In genomic region chr4:88236926-88237756, GRCm38 (mm10) we compare ENCODE assay signal across 17 mouse cellular contexts.
A peak's percentile ranks its signal among the peaks of the same experiment; 100 is the strongest.
DNase-seq lines count a peak whose midpoint lies in the region; ATAC-seq lines count a peak whose summit lies in the region.
"Had no signal": no experiment of that assay in that cellular context is flagged by ENCODE, and none has a peak within 500 bp of the region (broad histone marks: within the 10 kb centered on the region; RNA-seq: fewer than 3 reads in every experiment).

No protein-coding gene starts in this region.

- H3K27me3 ChIP-seq in neural tube, embryonic 12.5 days (replicated peaks): no peaks in the 10 kb centered on the region
- no peaks in the 10 kb centered on the region for H3K27me3 ChIP-seq in hindbrain, embryonic 14.5 days (ENCODE audit: control insufficient read depth, insufficient read depth, low read length)
- no peaks in the 10 kb centered on the region for H3K27me3 ChIP-seq in neural tube, embryonic 13.5 days
- H3K27me3 ChIP-seq: CH12.LX; embryonic facial prominence, embryonic 13.5 days; limb, embryonic 15.5 days had no signal

- H3K9me3 ChIP-seq in neural tube, embryonic 12.5 days: no peaks in the 10 kb centered on the region
- H3K9me3 ChIP-seq in hindbrain, embryonic 14.5 days (ENCODE audit: control insufficient read depth, low read length): no peaks in the 10 kb centered on the region
- no peaks in the 10 kb centered on the region for H3K9me3 ChIP-seq in neural tube, embryonic 13.5 days
- H3K9me3 ChIP-seq: embryonic facial prominence, embryonic 13.5 days; limb, embryonic 15.5 days had no signal

- peaks cover 16% of the 10 kb centered on the region for H3K4me1 ChIP-seq in neural tube, embryonic 12.5 days
- H3K4me1 ChIP-seq in hindbrain, embryonic 14.5 days (replicated peaks; ENCODE audit: control insufficient read depth, insufficient read depth, low read length): peaks cover 13% of the 10 kb centered on the region
- H3K4me1 ChIP-seq in neural tube, embryonic 13.5 days (replicated peaks): peaks cover 27% of the 10 kb centered on the region

- peak; percentile 74 for ATAC-seq in neural tube, embryonic 12.5 days (ENCODE audit: low FRiP score, low read depth)
- ATAC-seq in hindbrain, embryonic 14.5 days (ENCODE audit: low FRiP score): no peak
- ATAC-seq in neural tube, embryonic 13.5 days (ENCODE audit: low read depth): peak; percentile 47; the same call in 1 of the 2 replicates
- ATAC-seq: liver, postnatal 0 days had no signal

- no peak overlapping the region for H3K4me3 ChIP-seq in neural tube, embryonic 12.5 days
- H3K4me3 ChIP-seq in hindbrain, embryonic 14.5 days (replicated peaks; ENCODE audit: low read length): no peak overlapping the region
- H3K4me3 ChIP-seq in neural tube, embryonic 13.5 days: no peak overlapping the region
- H3K4me3 ChIP-seq: embryonic facial prominence, embryonic 13.5 days; limb, embryonic 15.5 days had no signal

- H3K4me2 ChIP-seq in neural tube, embryonic 12.5 days (replicated peaks): 0 out of 2 replicates have a peak overlapping the region, but pooled peaks have one; percentile 3
- H3K4me2 ChIP-seq in hindbrain, embryonic 14.5 days (replicated peaks): no peak overlapping the region
- H3K4me2 ChIP-seq in neural tube, embryonic 13.5 days: no peak overlapping the region
- H3K4me2 ChIP-seq: embryonic facial prominence, embryonic 13.5 days; limb, embryonic 15.5 days had no signal

- DNase-seq in heart, adult 11 months: peak; percentile 74
- DNase-seq in heart, adult 9 months (ENCODE audit: low spot score in 2 of 2): no peak
- no peak for DNase-seq in neural tube, embryonic 10.5 days (ENCODE audit: extremely low spot score, low spot score)
- DNase-seq in hindbrain, embryonic 14.5 days (ENCODE audit: low spot score): no peak
- DNase-seq in retina, postnatal 1 day: no peak
- DNase-seq in layer of hippocampus, postnatal 10 days (ENCODE audit: low spot score in 2 of 2): no peak
- DNase-seq: adrenal gland, postnatal 25 days; cerebellum, postnatal 10 days; gastrocnemius, postnatal 25 days; kidney, adult 9 months; liver, postnatal 0 days; lung, postnatal 4 days had no signal

- no peak overlapping the region for H3K27ac ChIP-seq in neural tube, embryonic 12.5 days
- peak overlapping the region; percentile 21 for H3K27ac ChIP-seq in hindbrain, embryonic 14.5 days
- no peak overlapping the region for H3K27ac ChIP-seq in neural tube, embryonic 13.5 days (replicated peaks)
- H3K27ac ChIP-seq: embryonic facial prominence, embryonic 13.5 days; limb, embryonic 15.5 days had no signal

- no peaks in the 10 kb centered on the region for H3K36me3 ChIP-seq in neural tube, embryonic 12.5 days
- no peaks in the 10 kb centered on the region for H3K36me3 ChIP-seq in hindbrain, embryonic 14.5 days (replicated peaks; ENCODE audit: control insufficient read depth, insufficient read depth)
- no peaks in the 10 kb centered on the region for H3K36me3 ChIP-seq in neural tube, embryonic 13.5 days
- H3K36me3 ChIP-seq: embryonic facial prominence, embryonic 13.5 days; limb, embryonic 15.5 days had no signal

- no peak overlapping the region for H3K9ac ChIP-seq in neural tube, embryonic 12.5 days
- no peak overlapping the region for H3K9ac ChIP-seq in hindbrain, embryonic 14.5 days
- H3K9ac ChIP-seq in neural tube, embryonic 13.5 days: no peak overlapping the region
- H3K9ac ChIP-seq: embryonic facial prominence, embryonic 13.5 days; limb, embryonic 15.5 days; liver, postnatal 0 days had no signal

- WGBS in neural tube, embryonic 12.5 days: 21% methylated on average over 12 of the region's 12 CpGs
- 28% methylated on average over 12 of the region's 12 CpGs for WGBS in hindbrain, embryonic 14.5 days
- 23% methylated on average over 12 of the region's 12 CpGs for WGBS in neural tube, embryonic 13.5 days
